Mouse (Mus musculus) MN1 (cell line): ENCODE measurements around the gene Axin1.
A peak's percentile ranks its signal among the peaks of the same experiment; 100 is the strongest.

ENCODE experiments used
- DNase-seq: peaks from one replicate; pipeline ENCODE4 v3.0.0-alpha.2; 2016; ENCODE audit warnings: low spot score

The Axin1 gene

GRCm38 (mm10) chr17:26240120-26240790, 101.8 kb downstream of the Axin1 start:
- peak; percentile 58 for DNase-seq

GRCm38 (mm10) chr17:26240990-26241389, 102.5 kb downstream of the Axin1 start:
- DNase-seq = peak; percentile 58

- peak; percentile 75 for DNase-seq
Observed at GRCm38 (mm10) chr17:26243471-26244100, 105.1 kb downstream of the Axin1 start.

DNA sequence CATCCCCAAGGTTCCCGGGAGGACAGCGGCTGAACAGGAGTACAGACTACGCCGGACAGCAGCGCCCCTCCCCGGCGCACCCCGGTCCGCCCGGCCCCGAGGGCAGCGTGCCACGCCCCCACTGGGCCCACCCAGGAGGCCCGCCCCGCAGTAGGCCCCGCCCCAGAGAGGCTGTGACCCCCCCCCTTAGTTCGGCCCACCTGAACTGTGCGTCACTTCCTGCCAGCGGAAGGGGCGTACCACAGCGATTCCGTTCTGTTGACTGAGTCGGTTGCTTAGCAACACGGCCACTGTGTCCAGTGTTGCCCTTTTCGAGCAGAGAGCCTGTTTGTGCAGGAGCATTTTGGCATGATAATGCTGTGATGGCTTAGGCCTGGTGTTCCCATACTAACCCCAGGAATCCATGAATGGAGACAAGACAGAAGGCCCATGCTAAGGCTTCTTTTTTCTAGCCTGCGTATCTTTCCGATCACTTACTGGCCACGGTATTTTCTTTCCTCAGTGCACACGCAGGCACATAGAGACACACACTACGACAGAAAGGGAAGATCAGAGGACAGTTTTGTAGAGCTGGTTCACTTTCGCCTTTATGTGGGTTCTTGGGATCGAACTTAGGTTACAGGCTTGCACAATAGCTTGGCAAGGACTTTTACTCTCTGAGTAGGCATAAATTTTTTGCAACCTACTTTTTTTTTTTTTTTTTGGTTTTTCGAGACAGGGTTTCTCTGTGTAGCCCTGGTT, 105.8 kb downstream of the Axin1 start, which contains the start of gene Fam234a:
TSS of gene Fam234a (minus strand) at position 142 of the 741 bp plus-strand sequence.
- peak; percentile 98 for DNase-seq
